ENCODE assay signal across 33 mouse cellular contexts in genomic region chr10:77900126-77900525, GRCm38 (mm10). TPM values are rescaled to one million over a fixed set of nuclear protein-coding genes. Genes with fewer than 3 reads are reported as not detected.
DNase-seq lines count a peak whose midpoint lies in the region; ATAC-seq and TF ChIP-seq lines count a peak whose summit lies in the region.
"Had no signal": no experiment of that assay in that cellular context is flagged by ENCODE, and none has a peak within 500 bp of the region (broad histone marks: within the 10 kb centered on the region; RNA-seq: fewer than 3 reads in every experiment).

No protein-coding gene starts in this region.

- H3K79me2 ChIP-seq in liver, adult 2 months (ENCODE audit: control insufficient read depth, insufficient read depth, low read length) = peaks cover 3% of the 10 kb centered on the region; the same call in 1 of the 2 replicates

- DNase-seq in kidney, adult 18-20 months = peak; percentile 45
- no peak for DNase-seq in kidney, postnatal 4 days
- DNase-seq in liver, adult 2 months (ENCODE audit: extremely low read depth, low read depth, low spot score) = peak; percentile 98
- no peak for DNase-seq in liver
- DNase-seq in thymus, postnatal 0 days (ENCODE audit: low spot score) = no peak
- DNase-seq in spleen, adult 18-20 months = no peak
- DNase-seq: cerebellum, adult 9-10 months; cerebellum, postnatal 36 days; gastrocnemius, postnatal 14 days; heart, postnatal 14 days; lung, adult 18-20 months; lung, postnatal 4 days; right cerebral cortex, postnatal 4 days; thymus, adult 2 months; thymus, postnatal 4 days had no signal

- peaks cover 26% of the 10 kb centered on the region for H3K4me1 ChIP-seq in liver, adult 2 months (ENCODE audit: control insufficient read depth, insufficient read depth, low read length)
- peaks cover 14% of the 10 kb centered on the region for H3K4me1 ChIP-seq in liver, embryonic 15.5 days (replicated peaks)

- H3K27me3 ChIP-seq in liver, adult 2 months (ENCODE audit: control insufficient read depth, insufficient read depth, low read length) = no peaks in the 10 kb centered on the region
- peaks cover 28% of the 10 kb centered on the region for H3K27me3 ChIP-seq in liver, embryonic 15.5 days
- H3K27me3 ChIP-seq: hindbrain, embryonic 15.5 days had no signal

- 14% methylated on average over 7 of the region's 7 CpGs for WGBS in liver, adult 2 months
- 60% methylated on average over 7 of the region's 7 CpGs for WGBS in liver, embryonic 15.5 days (ENCODE audit: insufficient replicate concordance)

- no peaks in the 10 kb centered on the region for H3K36me3 ChIP-seq in liver, adult 2 months (ENCODE audit: control insufficient read depth, insufficient read depth, low read length)
- no peaks in the 10 kb centered on the region for H3K36me3 ChIP-seq in liver, embryonic 15.5 days (replicated peaks)
- H3K36me3 ChIP-seq: embryonic facial prominence, embryonic 12.5 days; hindbrain, embryonic 10.5 days; hindbrain, embryonic 15.5 days; midbrain, embryonic 13.5 days; neural tube, embryonic 13.5 days had no signal

- H3K27ac ChIP-seq in liver, adult 2 months (replicated peaks; ENCODE audit: insufficient read depth, low read depth, low read length) = peak overlapping the region; percentile 93
- peak overlapping the region; percentile 55; the same call in 1 of the 2 replicates for H3K27ac ChIP-seq in liver, embryonic 15.5 days (replicated peaks)
- H3K27ac ChIP-seq: embryonic facial prominence, embryonic 12.5 days; hindbrain, embryonic 10.5 days; hindbrain, embryonic 15.5 days; kidney, postnatal 0 days; midbrain, embryonic 13.5 days; neural tube, embryonic 13.5 days had no signal

- H3K4me2 ChIP-seq in liver, embryonic 15.5 days = peak overlapping the region; percentile 62
- H3K4me2 ChIP-seq: embryonic facial prominence, embryonic 12.5 days; hindbrain, embryonic 15.5 days; midbrain, embryonic 13.5 days; neural tube, embryonic 13.5 days had no signal

- peak; percentile 45 for ATAC-seq in liver, embryonic 15.5 days (ENCODE audit: insufficient read depth)
- ATAC-seq: CD4-positive, CD25-positive, alpha-beta regulatory T cell, adult 4 months; forebrain, embryonic 14.5 days; inflammation-experienced regulatory T-cells, adult 6 months; lung, postnatal 0 days; midbrain, embryonic 13.5 days had no signal

- TF ChIP-seq CTCF in liver, adult 2 months (IDR thresholded peaks at IDR 0.05; ENCODE audit: low read depth, low read length) = no peak

- peak overlapping the region; percentile 86 for H3K4me3 ChIP-seq in liver, adult 2 months (ENCODE audit: insufficient read depth, low read depth, low read length)
- H3K4me3 ChIP-seq in liver, embryonic 15.5 days (replicated peaks) = no peak overlapping the region
- H3K4me3 ChIP-seq: embryonic facial prominence, embryonic 12.5 days; hindbrain, embryonic 10.5 days; hindbrain, embryonic 15.5 days; megakaryocyte, embryonic 14.5 days; midbrain, embryonic 13.5 days; neural tube, embryonic 13.5 days had no signal

- no peaks in the 10 kb centered on the region for H3K9me3 ChIP-seq in liver, embryonic 15.5 days (replicated peaks)
- H3K9me3 ChIP-seq: embryonic facial prominence, embryonic 12.5 days; hindbrain, embryonic 10.5 days; hindbrain, embryonic 15.5 days; megakaryocyte, embryonic 14.5 days; midbrain, embryonic 13.5 days; neural tube, embryonic 13.5 days had no signal

- H3K9ac ChIP-seq in liver, adult 2 months (ENCODE audit: low read depth, low read length) = peak overlapping the region; percentile 45
- H3K9ac ChIP-seq in liver, embryonic 15.5 days = no peak overlapping the region
- H3K9ac ChIP-seq: embryonic facial prominence, embryonic 12.5 days; hindbrain, embryonic 15.5 days; midbrain, embryonic 13.5 days; neural tube, embryonic 13.5 days had no signal

- no peak for TF ChIP-seq POLR2A in liver, adult 2 months (IDR thresholded peaks at IDR 0.05; ENCODE audit: extremely low read depth, insufficient read depth, low read length)

RNA-seq across cellular contexts. Expression of gene Lrrc3, which starts 2.2 kb away (rescaled TPM):
- total RNA-seq in liver, adult 2 months (2014; rRNA removed) = 20.9 and 26.7 TPM in 2 replicates
- 57.0 and 64.1 TPM in 2 replicates for polyA plus RNA-seq in liver, adult 2 months (2012; rRNA removed)
- polyA plus RNA-seq in liver, embryonic 15.5 days (2015; fragmentation: Nextera tagmentation; extraction: Ambion mirVana) = 13.7 and 16.3 TPM in 2 replicates
- 1.2 TPM in 2 replicates for polyA plus RNA-seq in thymus, postnatal 0 days (2015; fragmentation: Nextera tagmentation; extraction: Ambion mirVana)
- total RNA-seq: granulocyte monocyte progenitor cell, adult 5-6 weeks had no signal
- polyA plus RNA-seq: CD4-positive, CD25-positive, alpha-beta regulatory T cell, adult 4 months; inflammation-experienced regulatory T-cells, adult 6 months had no signal

RNA-seq across cellular contexts. Expression of gene Gm3285, which starts 38.4 kb away (rescaled TPM):
- total RNA-seq in liver, adult 2 months (2014; rRNA removed) = not detected in 2 replicates
- not detected in 2 replicates for polyA plus RNA-seq in liver, adult 2 months (2012; rRNA removed)
- not detected in 2 replicates for polyA plus RNA-seq in liver, embryonic 15.5 days (2015; fragmentation: Nextera tagmentation; extraction: Ambion mirVana)
- polyA plus RNA-seq in thymus, postnatal 0 days (2015; fragmentation: Nextera tagmentation; extraction: Ambion mirVana) = not detected in 2 replicates
- total RNA-seq: gastrocnemius, postnatal 14 days; granulocyte monocyte progenitor cell, adult 5-6 weeks; heart, postnatal 14 days; layer of hippocampus, adult 8-10 months; left cerebral cortex, adult 18-20 months; left cerebral cortex, postnatal 14 days had no signal
- polyA plus RNA-seq: CD4-positive, CD25-positive, alpha-beta regulatory T cell, adult 4 months; embryonic facial prominence, embryonic 12.5 days; forebrain, embryonic 14.5 days; heart, embryonic 14.5 days; hindbrain, embryonic 10.5 days; hindbrain, embryonic 15.5 days; inflammation-experienced regulatory T-cells, adult 6 months; kidney, postnatal 0 days; limb, embryonic 11.5 days; lung, postnatal 0 days; midbrain, embryonic 13.5 days; neural tube, embryonic 13.5 days had no signal

RNA-seq across cellular contexts. Expression of gene Gm10318, which starts 47.5 kb away (rescaled TPM):
- total RNA-seq in liver, adult 2 months (2014; rRNA removed) = not detected in 2 replicates
- polyA plus RNA-seq in liver, adult 2 months (2012; rRNA removed) = not detected in 2 replicates
- polyA plus RNA-seq in liver, embryonic 15.5 days (2015; fragmentation: Nextera tagmentation; extraction: Ambion mirVana) = not detected in 2 replicates
- not detected in 2 replicates for polyA plus RNA-seq in thymus, postnatal 0 days (2015; fragmentation: Nextera tagmentation; extraction: Ambion mirVana)
- total RNA-seq: gastrocnemius, postnatal 14 days; granulocyte monocyte progenitor cell, adult 5-6 weeks; heart, postnatal 14 days; layer of hippocampus, adult 8-10 months; left cerebral cortex, adult 18-20 months; left cerebral cortex, postnatal 14 days had no signal
- polyA plus RNA-seq: CD4-positive, CD25-positive, alpha-beta regulatory T cell, adult 4 months; embryonic facial prominence, embryonic 12.5 days; forebrain, embryonic 14.5 days; heart, embryonic 14.5 days; hindbrain, embryonic 10.5 days; hindbrain, embryonic 15.5 days; inflammation-experienced regulatory T-cells, adult 6 months; kidney, postnatal 0 days; limb, embryonic 11.5 days; lung, postnatal 0 days; midbrain, embryonic 13.5 days; neural tube, embryonic 13.5 days; thymus, adult 2 months had no signal

RNA-seq across cellular contexts. Expression of gene Gm36176, which starts 53.5 kb away (rescaled TPM):
- total RNA-seq in liver, adult 2 months (2014; rRNA removed) = not detected in 2 replicates
- not detected in 2 replicates for polyA plus RNA-seq in liver, adult 2 months (2012; rRNA removed)
- not detected in 2 replicates for polyA plus RNA-seq in liver, embryonic 15.5 days (2015; fragmentation: Nextera tagmentation; extraction: Ambion mirVana)
- polyA plus RNA-seq in thymus, postnatal 0 days (2015; fragmentation: Nextera tagmentation; extraction: Ambion mirVana) = not detected in 2 replicates
- total RNA-seq: gastrocnemius, postnatal 14 days; granulocyte monocyte progenitor cell, adult 5-6 weeks; heart, postnatal 14 days; layer of hippocampus, adult 8-10 months; left cerebral cortex, adult 18-20 months; left cerebral cortex, postnatal 14 days had no signal
- polyA plus RNA-seq: CD4-positive, CD25-positive, alpha-beta regulatory T cell, adult 4 months; embryonic facial prominence, embryonic 12.5 days; forebrain, embryonic 14.5 days; heart, embryonic 14.5 days; hindbrain, embryonic 10.5 days; hindbrain, embryonic 15.5 days; inflammation-experienced regulatory T-cells, adult 6 months; kidney, postnatal 0 days; limb, embryonic 11.5 days; lung, postnatal 0 days; midbrain, embryonic 13.5 days; neural tube, embryonic 13.5 days had no signal

Comparison
In these comparisons a context has a peak if more than half of its experiments do, and no peak if none do; other contexts are left out.
1. DNase-seq: peak in kidney, adult 18-20 months (single experiment) and liver, adult 2 months (single experiment); none in kidney, postnatal 4 days (0 of 2), liver (single experiment), thymus, postnatal 0 days (single experiment) and spleen, adult 18-20 months (0 of 2).